Mouse (Mus musculus): ENCODE measurements around the gene Gm10354.
"Not testable (repeated sequence)": the region's sequence is repeated elsewhere in the genome, so short reads cannot be mapped to it uniquely, and the experiment has no call there.

Gm10354 gene

GRCm38 (mm10) chr5:14955928-14956706, 22.6 kb downstream of the Gm10354 start:
- DNase-seq (ENCODE audit: extremely low spot score, low spot score) = not testable (repeated sequence)

DNA sequence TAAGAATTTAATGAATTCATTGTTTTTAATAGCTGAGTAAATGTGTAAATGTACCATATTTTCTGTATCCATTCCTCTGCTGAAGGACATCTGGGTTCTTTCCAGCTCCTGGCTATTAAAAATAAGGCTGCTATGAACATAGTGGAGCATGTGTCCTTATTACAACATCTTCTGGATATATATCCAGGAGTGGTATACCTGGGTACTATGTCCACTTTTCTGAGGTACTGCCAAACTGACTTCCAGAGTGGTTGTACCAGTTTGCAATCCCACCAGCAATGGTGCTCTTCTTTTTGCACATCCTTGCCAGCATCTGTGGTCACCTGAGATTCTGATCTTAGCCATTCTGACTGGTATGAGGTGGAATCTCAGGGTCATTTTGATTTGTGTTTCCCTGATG, 25.1 kb downstream of the Gm10354 start:
- DNase-seq (ENCODE audit: extremely low spot score, low spot score) = not testable (repeated sequence)

DNA sequence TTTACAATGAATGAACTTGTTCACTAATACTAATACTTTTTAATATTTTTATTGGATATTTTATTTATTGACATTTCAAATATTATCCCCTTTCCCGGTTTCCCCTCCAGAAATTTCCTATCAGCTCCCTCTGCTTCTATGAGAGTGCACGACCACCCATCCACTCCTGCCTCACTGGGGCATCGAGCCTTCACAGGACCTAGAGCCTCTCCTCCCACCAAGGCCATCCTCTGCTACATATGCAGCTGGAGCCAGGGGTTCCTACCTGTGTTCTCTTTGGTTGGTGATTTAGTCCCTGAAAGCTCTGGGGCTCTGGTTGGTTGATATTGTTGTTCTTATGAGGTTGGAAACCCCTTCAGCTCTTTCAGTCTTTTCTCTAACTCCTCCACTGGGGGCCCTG, 26.0 kb downstream of the Gm10354 start:
- not testable (repeated sequence) for DNase-seq (ENCODE audit: extremely low spot score, low spot score)

GRCm38 (mm10) chr5:14951822-14952221, 26.9 kb downstream of the Gm10354 start:
- DNase-seq (ENCODE audit: extremely low spot score, low spot score) = not testable (repeated sequence)

DNA sequence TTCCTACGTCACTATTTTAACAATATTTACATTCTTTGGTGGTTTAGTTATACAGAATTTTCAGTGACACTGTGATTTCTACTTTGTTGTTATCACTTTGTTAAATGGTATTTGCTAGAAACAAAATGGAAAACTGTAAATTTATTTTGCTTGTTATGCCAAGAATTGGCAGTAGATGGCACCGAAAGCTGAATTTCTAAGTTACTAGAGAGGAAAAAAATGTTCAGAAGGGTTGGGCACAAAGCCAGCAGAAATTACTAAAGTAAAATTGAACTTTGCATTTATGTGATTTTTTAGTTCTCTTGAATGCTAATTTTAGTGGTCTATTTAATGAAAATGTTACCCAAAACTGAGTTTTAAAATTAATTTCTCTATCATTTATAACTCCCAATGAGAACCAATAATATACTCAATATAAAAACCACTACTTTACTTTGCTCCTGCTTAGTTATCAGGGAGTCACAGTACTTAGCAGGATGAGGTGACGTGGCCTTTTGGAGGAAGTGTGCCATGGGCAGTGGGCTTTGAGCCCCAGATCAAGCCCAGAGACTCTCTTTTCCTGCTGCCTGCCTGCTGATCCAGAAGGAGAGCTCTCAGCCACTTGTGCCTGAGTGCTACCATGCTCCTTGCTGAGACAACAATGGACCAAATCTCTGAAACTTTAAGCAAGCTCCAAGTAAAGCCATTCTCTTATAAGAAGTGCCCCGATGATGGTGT, 31.1 kb downstream of the Gm10354 start:
- DNase-seq (ENCODE audit: extremely low spot score, low spot score) = not testable (repeated sequence)

- DNase-seq (ENCODE audit: extremely low spot score, low spot score) = not testable (repeated sequence)
These were observed 33.2 kb downstream of the Gm10354 start for GRCm38 (mm10) chr5:14945524-14945923.

- DNase-seq (ENCODE audit: extremely low spot score, low spot score) = not testable (repeated sequence)
These were observed 37.7 kb downstream of the Gm10354 start for GRCm38 (mm10) chr5:14941043-14941442.

GRCm38 (mm10) chr5:14938329-14938728, 40.4 kb downstream of the Gm10354 start, which contains the start of gene Speer4e:
TSS of gene Speer4e (minus strand) at chr5:14938429.
- DNase-seq (ENCODE audit: extremely low spot score, low spot score) = not testable (repeated sequence)

DNA sequence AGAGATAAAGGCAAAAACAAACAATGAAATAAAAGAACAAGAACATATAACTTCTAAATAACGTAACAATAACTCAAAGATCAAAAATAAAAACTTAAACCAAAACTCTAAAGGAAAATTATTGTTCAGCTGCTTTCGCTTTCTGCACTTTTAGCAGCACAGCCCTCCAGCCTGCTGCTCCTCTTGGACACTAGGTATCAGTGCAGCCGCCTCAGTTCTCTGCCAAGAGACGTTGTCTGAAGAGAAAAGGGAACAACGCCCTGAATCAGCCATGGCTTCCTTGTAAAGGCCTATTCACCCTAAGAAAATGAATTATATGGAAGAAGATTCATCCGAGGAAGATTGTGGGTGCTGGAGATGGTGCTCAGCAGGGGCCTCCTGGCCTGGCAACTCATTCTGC, 45.0 kb downstream of the Gm10354 start:
- DNase-seq (ENCODE audit: extremely low spot score, low spot score) = not testable (repeated sequence)

DNA sequence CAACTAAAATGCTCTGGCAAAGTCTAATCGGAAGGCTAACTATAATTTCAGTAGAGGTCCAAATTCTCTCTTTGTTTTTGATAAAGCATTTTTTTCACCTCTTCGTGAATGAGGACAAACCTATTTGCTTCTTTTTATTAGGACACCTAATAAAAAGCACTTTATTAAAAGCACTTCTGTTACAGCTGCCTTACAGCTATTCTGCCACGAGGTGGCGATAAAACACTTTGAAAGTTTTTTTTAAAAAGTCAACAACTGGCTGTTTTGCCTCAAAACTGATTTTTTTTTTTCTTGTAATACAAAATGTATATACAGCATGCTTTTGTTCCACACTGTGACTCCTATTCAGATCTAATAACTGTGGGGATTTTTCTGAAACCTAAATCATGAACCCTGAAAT, 51.7 kb downstream of the Gm10354 start:
- DNase-seq (ENCODE audit: extremely low spot score, low spot score) = not testable (repeated sequence)

Measured in neural tube, embryonic 10.5 days (tissue).